21 mouse cellular contexts compared by ENCODE assay signal in the genomic region with DNA sequence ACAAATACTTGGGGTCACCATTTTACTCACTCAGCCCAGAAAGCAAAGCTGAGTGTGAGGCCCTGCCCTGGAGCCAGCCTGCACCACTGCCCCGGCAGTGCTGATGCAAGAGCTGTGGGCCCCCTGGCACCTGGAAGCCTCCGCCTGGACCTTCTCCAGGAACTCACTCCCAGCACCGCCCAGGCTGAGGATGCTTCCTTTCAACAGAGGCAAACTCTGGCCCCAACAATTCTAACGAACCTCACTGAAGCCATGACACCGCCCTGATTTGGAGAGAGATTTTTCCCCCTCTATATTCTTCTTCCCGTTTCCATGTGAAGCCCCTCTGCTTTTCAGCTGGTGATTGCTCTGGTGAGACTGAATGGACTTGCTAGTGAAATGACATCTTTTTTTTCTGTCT.
A peak's percentile ranks its signal among the peaks of the same experiment; 100 is the strongest.
DNase-seq lines count a peak whose midpoint lies in the region; ATAC-seq lines count a peak whose summit lies in the region.
"Had no signal": no experiment of that assay in that cellular context is flagged by ENCODE, and none has a peak within 500 bp of the region (broad histone marks: within the 10 kb centered on the region; RNA-seq: fewer than 3 reads in every experiment).

No protein-coding gene starts in this region.

- H3K4me2 ChIP-seq in midbrain, embryonic 16.5 days (ENCODE audit: low read length), result no peak overlapping the region
- H3K4me2 ChIP-seq in midbrain, embryonic 11.5 days, result no peak overlapping the region
- H3K4me2 ChIP-seq: embryonic facial prominence, embryonic 15.5 days; kidney, embryonic 15.5 days; liver, embryonic 13.5 days; midbrain, embryonic 13.5 days; neural tube, embryonic 12.5 days had no signal

- no peaks in the 10 kb centered on the region for H3K27me3 ChIP-seq in midbrain, embryonic 16.5 days (ENCODE audit: control insufficient read depth, insufficient read depth, low read depth, low read length)
- no peaks in the 10 kb centered on the region for H3K27me3 ChIP-seq in midbrain, embryonic 11.5 days (ENCODE audit: control insufficient read depth, insufficient read depth, low read length)
- H3K27me3 ChIP-seq: embryonic facial prominence, embryonic 15.5 days; kidney, embryonic 15.5 days; liver, embryonic 13.5 days; midbrain, embryonic 13.5 days; neural tube, embryonic 12.5 days had no signal

- no peak overlapping the region for H3K9ac ChIP-seq in midbrain, embryonic 16.5 days (ENCODE audit: low read depth, low read length)
- no peak overlapping the region for H3K9ac ChIP-seq in midbrain, embryonic 11.5 days (ENCODE audit: low read length)
- H3K9ac ChIP-seq: embryonic facial prominence, embryonic 15.5 days; kidney, embryonic 15.5 days; liver, embryonic 13.5 days; midbrain, embryonic 13.5 days; neural tube, embryonic 12.5 days had no signal

- 85% methylated on average over 6 of the region's 6 CpGs for WGBS in midbrain, embryonic 16.5 days
- WGBS in midbrain, embryonic 11.5 days, result 82% methylated on average over 6 of the region's 6 CpGs

- H3K4me3 ChIP-seq in midbrain, embryonic 16.5 days (ENCODE audit: low read depth, low read length), result no peak overlapping the region
- H3K4me3 ChIP-seq in midbrain, embryonic 11.5 days (ENCODE audit: low read depth, low read length), result no peak overlapping the region
- H3K4me3 ChIP-seq: embryonic facial prominence, embryonic 15.5 days; hindbrain, embryonic 10.5 days; kidney, embryonic 15.5 days; liver, embryonic 13.5 days; midbrain, embryonic 13.5 days; neural tube, embryonic 12.5 days had no signal

- 0 out of 2 replicates have a peak, but pooled peaks have one; percentile 8 for ATAC-seq in frontal cortex, adult (ENCODE audit: low TSS enrichment)
- no peak for ATAC-seq in midbrain, embryonic 16.5 days
- no peak for ATAC-seq in midbrain, embryonic 11.5 days (ENCODE audit: low FRiP score)
- ATAC-seq: intestine, postnatal 0 days; midbrain, embryonic 13.5 days had no signal

- no peaks in the 10 kb centered on the region for H3K4me1 ChIP-seq in midbrain, embryonic 16.5 days (ENCODE audit: control insufficient read depth, insufficient read depth, low read length)
- no peaks in the 10 kb centered on the region for H3K4me1 ChIP-seq in midbrain, embryonic 11.5 days (ENCODE audit: control insufficient read depth, insufficient read depth, low read length)
- H3K4me1 ChIP-seq: hindbrain, embryonic 10.5 days; kidney, embryonic 15.5 days; liver, embryonic 13.5 days; midbrain, embryonic 13.5 days; neural tube, embryonic 12.5 days had no signal

- no peaks in the 10 kb centered on the region for H3K9me3 ChIP-seq in midbrain, embryonic 16.5 days (replicated peaks; ENCODE audit: control insufficient read depth, low read length, poor library complexity, severe bottlenecking)
- no peaks in the 10 kb centered on the region for H3K9me3 ChIP-seq in midbrain, embryonic 11.5 days (ENCODE audit: control insufficient read depth, low read length)
- H3K9me3 ChIP-seq: embryonic facial prominence, embryonic 15.5 days; hindbrain, embryonic 10.5 days; kidney, embryonic 15.5 days; liver, embryonic 13.5 days; midbrain, embryonic 13.5 days; neural tube, embryonic 12.5 days had no signal

- DNase-seq in adrenal gland, postnatal 10 days, result peak; percentile 22
- DNase-seq in adrenal gland, adult 18-20 months (ENCODE audit: low spot score in 2 of 2), result no peak
- DNase-seq in frontal cortex, adult 2 months (ENCODE audit: extremely low spot score in 1 of 2, low spot score in 1 of 2), result no peak
- no peak for DNase-seq in midbrain, embryonic 11.5 days (ENCODE audit: low spot score, missing footprints)
- DNase-seq in ovary, postnatal 36 days (ENCODE audit: low spot score), result no peak
- DNase-seq: cerebellum, adult 11-12 months; cerebellum, postnatal 25 days; gastrocnemius, postnatal 10 days; heart, adult 18-20 months; kidney, postnatal 36 days; liver, embryonic 13.5 days; lung, adult 2 months; lung, postnatal 14 days had no signal

- peak overlapping the region; percentile 5; the same call in 1 of the 2 replicates for H3K27ac ChIP-seq in midbrain, embryonic 16.5 days (ENCODE audit: low read length)
- no peak overlapping the region for H3K27ac ChIP-seq in midbrain, embryonic 11.5 days (ENCODE audit: low read depth, low read length)
- H3K27ac ChIP-seq: embryonic facial prominence, embryonic 15.5 days; hindbrain, embryonic 10.5 days; kidney, embryonic 15.5 days; liver, embryonic 13.5 days; midbrain, embryonic 13.5 days; neural tube, embryonic 12.5 days had no signal

- no peaks in the 10 kb centered on the region; the same call in 1 of the 2 replicates for H3K36me3 ChIP-seq in midbrain, embryonic 16.5 days (ENCODE audit: control insufficient read depth, insufficient read depth, low read length)
- no peaks in the 10 kb centered on the region for H3K36me3 ChIP-seq in midbrain, embryonic 11.5 days (ENCODE audit: control insufficient read depth, insufficient read depth, low read length)
- H3K36me3 ChIP-seq: embryonic facial prominence, embryonic 15.5 days; hindbrain, embryonic 10.5 days; kidney, embryonic 15.5 days; liver, embryonic 13.5 days; midbrain, embryonic 13.5 days; neural tube, embryonic 12.5 days had no signal
